Mouse (Mus musculus) kidney, adult 18-20 months (tissue): ENCODE data around the gene Pphln1.

Experiments used
- DNase-seq: peaks from one replicate; pipeline ENCODE4 v3.0.0; 2021

Pphln1 gene

DNA sequence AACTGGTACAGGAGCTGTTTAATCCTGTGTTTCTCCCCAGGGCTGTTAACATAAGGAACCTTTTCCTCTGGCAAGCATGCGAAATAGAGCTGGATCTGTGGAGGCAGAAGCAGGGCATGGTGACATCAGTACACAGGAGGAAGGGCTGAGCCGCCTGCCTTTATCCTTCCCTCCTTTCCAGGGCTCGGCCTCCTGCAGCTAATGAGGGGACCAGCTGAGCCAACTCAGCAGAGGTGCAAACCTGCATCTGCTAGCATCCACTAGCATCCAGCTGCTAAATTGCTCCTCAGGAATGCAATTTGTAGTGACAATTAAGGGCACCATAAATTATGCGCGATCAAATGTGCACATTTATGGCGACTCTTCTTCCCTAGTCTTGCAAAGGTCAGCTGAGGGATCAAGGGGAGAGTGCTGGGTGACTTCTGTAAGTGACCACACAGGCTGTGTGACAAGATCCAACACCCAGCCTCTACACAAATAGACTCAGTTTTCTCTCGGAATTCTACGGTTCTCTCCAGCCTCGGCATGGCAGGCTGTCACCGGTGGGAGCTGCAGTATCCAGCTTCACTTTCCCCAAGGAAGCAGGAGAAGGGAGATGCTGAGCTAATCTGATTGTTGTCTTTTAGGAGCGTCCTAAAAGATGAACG lies 112.7 kb downstream of the Pphln1 start:
- DNase-seq: no peak

DNA sequence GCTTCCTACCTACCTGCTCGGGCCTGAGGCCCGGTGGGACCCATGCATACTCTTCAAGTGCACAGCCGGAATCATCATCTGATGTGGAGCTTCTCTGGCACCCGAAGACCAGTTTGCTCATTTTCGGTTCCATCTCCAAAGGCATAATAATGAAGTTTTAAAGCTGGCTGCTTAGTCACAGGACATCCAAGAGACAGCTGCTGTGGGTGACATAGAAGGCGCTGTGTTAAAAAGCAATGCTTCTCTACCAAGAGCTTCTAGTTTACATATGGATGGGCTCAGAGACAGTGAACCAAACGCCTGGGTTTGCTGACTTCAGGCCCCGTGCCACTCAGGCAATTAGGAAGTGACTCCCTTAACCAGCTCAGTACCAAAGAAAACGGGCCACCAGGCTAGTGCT lies 114.3 kb downstream of the Pphln1 start:
- no peak for DNase-seq

DNA sequence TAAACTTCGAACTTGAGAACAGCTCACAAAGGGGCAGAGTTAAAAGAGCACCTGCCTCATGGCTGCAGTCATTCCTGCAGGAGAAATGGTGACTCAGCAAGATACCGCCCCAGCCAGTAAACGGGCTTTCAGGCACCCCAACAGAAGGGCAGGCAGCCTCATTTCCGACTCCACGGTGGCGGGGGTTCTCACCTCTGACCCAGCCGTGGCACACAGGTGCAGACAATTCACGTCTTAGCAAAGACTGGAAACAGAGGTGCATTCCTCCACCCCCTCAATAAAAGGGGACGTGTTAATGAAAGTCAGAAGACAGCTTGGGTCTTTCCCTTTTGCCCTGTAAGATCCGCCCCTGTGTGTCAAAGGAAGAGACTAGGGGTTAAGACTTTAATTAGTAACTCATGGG lies 115.8 kb downstream of the Pphln1 start:
- DNase-seq: peak; percentile 75

DNA sequence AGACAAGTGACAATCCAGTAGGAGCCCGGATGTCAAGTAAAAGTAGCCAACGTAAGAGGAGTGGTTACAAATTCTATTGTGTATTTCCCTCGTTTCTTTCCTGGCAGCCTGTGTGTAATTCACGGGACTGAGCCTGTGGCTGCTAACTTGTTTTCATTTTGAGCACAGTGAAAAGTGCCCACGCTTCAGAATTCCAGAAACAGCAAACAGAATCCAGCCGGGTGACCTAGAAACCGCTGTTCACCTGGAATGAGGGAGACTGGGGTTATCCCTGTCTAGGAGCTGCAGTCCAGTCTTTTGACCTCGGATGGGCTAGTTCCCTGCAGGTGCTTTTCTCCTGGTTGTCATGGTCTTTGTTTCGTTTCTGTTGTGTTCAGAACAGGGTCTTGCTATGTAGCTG lies 117.2 kb downstream of the Pphln1 start:
- DNase-seq: peak; percentile 34

DNA sequence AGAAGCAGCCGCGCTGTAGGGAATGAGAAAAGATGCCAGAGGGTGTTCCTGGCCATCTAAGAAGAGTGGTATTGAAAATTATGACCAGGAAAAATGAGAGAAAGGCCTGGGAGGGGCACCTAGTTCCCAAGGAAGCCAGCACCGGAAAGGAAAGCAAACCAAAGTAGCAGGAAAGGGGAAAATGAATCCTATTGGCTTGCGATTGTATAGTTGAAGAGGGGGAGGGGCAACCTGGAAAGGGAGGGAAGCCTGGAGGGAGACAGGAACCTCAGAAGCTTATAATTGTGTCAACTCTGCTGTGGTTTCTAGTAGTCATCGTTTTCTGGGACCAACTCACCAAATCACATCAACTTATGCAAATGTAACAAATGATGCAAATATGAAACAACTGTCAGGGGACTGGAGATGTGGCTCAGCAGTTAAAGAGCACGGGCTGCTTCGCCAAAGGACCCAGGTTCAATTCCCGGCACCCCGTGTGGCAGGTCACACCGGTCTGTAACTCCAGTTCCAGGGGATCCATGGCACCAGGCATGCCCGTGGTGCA lies 118.9 kb downstream of the Pphln1 start:
- DNase-seq: no peak

DNA sequence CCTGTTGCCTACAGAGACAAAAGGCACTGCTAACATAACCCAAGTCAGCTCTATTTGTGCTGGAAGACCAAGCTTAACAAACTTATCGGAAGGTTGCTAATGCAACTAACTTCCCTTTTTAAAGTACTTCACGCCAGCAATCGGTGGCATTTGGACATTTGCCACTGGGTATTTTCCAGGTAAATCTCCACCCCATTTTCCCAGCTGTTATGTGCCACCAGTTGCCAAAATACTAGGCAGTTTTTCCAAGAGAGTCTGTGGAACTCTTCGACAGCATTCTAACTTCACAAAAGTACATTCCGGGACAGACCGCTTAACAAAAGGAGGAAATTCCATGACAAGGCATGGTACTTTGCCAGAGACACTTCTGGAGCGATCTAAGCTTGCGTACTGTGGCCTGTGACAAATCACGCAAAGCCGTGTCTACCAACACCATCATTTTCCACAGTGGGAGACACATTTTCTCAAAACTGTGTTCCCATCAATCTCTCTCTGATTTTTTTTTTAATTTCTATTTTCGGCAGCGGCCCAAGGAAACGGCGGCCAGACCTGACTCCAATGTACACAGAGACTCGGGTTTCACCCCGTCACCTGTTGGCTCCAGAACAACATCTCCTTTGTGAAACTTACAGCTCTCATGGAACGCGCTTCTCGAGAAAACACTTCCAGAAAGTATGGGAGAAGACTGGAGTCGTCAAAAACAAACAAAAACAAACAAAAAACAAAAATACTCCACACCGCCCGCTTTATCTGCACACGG lies 120.2 kb downstream of the Pphln1 start:
- DNase-seq: peak; percentile 63

DNA sequence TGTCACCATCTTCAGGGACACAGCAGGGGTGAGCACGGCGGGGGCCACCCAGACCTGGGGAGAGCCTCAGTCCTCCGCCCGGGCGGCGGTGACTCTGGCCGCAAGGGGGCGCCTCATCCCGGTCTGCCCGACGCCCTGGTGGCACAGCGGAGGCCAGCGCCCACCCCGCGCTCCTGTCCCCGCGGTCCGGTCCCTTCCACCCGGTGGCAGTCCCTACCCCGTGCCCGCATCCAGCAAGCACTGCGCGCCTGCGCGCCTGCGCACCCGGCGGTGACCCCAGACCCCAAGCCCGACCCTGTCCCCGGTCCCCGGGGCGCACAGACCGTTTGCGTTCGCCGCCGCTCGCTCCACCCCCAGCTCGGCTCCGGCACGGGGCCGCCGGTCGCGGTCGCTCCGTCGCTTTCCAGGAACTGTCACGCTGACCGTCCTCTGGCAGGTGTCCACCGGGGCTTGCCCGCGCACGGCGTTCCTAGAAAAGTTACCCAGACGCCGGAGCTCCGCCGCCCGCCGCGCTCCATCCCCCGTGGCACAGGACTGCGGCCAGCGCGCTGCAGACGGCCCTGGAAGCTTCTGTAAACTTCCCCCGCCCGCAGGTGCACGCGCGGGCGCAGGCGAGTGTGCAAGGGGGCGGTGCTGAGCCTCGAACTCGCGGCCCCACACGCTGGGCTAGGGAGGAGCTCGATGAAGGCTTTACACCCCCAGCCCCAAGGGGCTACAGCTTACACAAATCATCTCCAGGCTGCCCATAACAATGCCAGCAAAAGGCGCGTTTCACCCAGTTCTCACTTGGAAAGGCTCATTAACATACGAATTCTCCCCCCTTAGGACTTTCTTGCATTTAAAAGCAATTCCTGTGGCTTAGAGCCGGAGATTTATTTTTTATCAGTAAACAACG lies 121.0 kb downstream of the Pphln1 start:
- peak; percentile 90 for DNase-seq

DNA sequence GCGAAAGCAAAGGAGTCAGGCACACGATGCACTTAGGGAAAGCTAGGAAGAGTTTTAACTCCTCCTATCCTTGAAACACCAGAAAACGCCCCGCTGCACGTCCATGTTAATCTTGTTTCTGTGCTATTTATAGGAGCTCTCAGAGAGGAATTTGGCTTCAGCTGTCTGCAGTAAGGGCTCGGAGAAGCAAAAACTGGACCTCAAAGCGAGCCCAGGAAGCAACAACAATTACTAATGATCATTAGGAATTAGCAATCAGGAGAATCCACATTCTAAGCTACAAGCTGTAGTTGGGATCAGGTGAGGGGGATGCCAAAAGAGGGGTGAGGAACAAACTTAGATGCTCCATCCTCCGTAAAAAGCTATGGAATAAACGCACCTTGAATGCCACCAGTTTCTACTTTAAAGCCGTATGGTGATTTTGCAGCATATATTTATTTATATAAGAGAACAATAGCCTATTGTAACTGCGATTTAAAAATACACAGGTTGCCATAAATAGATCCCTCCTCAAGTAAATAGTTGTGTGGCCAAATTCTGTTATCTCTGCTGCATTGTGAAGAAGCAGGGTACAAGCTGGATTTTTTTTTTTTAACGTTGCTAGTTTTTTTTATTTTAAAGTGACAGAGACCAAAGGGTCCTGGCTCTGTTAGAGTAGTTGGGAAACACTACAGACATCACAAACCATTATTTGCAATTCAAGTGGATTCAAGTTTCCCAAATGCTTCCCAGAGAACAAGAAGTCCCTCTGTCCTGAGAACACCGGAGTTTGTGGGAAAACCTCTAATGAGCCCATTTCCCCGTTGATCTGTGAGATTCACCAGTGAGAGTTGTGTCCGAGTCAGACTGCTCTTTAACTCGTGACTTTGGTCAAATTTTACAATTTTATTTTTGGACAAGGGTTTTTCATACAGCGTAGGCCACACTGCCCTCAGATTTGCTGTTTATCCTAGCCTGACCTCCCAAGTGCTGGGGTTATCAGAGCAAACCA lies 122.0 kb downstream of the Pphln1 start:
- DNase-seq: no peak

DNA sequence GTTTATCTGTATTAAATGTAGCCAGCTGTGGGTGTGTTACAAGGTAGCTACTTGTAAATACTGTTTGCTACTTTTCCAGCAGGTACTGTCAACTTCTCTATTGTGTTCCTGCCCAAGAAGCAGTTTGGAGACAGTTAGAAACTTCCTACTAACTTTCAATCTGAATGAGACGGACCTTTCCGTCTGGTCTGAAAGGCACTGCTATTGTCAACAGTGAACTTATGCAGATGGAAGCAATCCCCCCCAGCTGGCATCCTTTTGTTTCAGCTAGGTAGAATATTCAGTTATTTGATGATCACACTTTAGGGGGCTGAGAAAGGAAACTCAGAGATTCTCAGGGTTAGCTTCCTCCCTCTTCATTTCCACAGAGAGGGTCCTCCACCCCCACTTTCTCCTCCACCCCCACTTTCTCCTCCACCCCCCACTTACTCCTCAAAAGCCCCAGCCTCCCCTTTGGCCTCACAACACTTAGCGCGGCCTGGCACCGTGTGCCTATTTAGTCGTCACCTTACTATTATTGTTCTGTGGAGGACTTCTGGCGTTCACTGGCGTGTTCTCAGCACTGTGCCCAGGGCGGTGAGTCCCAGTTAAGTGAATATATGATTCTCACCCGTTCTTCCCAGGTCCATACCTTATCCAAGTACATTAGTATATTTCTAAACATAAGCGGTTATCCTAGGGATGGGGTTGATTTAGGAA lies 123.1 kb downstream of the Pphln1 start:
- DNase-seq: no peak

DNA sequence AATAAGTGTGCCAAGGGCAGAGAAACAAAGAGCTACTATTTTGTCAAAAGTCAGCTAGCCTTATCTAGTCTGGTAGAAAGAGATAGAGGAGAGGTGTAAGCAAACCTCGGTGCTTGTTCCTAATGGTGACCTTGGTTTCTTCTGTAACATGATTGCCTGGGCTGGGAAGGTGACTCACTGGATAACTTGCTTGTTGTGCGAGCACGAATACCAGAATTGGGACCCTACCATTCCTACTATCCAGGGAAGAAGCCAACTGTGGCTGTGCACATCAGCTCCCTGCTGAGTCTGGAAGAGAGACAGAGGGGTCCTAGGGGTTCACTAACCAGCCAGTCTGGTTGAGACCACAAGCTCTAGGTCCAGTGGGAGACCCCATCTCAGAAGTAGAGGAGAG lies 123.6 kb downstream of the Pphln1 start:
- DNase-seq: no peak

DNA sequence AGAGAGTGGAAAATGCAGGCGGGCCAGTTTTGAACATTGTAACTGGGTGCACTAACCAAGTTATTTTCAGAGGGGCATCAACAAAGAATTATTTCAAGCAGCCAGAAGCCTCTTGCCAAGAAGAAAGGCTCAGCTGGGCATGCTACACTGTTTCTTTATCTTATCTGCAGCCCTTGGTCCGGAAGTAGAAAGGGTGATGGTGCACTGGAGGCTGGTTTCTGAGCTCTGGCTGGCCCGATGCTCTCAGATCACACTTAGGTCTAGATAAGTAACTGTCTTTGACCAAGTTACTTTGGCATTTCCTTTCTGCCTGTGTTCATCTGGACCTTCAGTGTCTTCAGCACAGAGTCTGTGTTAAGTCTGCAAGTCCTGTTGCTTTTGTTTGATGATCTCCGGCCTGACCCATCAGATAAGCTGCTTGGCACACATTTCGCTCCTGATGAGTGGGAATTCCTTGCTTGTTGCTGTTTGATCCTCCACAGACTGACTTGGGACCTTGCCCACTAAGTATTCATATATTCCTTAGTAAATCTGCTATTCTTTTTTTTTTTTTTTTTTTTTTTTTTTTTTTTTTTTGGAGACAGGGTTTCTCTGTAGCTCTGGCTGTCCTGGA lies 127.3 kb downstream of the Pphln1 start:
- DNase-seq: no peak

DNA sequence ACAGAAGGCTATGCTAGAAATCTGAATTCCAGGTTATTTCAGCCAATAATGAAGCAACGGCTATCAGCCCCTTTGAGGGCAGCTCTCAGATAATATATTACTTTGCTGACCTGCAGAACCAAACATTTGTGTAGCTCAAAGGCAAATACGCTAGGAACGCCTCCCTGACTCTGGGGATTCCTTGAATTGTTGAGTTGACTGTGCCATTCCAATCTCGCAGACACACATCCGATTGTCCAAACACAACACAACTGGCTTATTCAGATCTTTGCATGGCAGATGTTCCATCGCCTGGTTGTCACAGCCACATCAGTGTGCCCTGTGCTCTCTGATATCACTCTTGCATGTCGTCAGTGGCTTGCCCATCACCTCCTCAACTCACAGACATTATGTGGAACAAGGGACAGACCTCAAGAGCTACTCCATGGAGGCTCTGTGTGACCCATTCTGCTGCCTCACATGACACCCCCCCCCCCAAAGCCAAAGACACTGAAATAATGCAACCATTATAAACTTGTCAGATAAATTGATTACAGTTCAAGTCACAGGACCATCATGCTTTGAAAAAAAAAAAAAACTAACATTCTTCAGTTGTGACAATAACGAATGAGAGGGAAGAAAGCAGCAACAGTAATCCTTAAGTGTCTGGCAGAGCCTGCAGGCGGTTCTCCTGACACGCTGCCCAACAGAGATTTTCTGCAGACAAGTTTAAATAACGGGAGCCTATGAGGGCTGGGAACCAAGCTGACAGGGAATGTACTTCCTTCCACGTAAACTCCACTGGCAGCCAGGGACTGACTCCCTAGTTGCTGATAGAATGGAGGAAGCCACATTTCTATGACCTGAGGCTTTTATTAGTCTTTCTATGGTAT lies 131.9 kb downstream of the Pphln1 start:
- DNase-seq: no peak

DNA sequence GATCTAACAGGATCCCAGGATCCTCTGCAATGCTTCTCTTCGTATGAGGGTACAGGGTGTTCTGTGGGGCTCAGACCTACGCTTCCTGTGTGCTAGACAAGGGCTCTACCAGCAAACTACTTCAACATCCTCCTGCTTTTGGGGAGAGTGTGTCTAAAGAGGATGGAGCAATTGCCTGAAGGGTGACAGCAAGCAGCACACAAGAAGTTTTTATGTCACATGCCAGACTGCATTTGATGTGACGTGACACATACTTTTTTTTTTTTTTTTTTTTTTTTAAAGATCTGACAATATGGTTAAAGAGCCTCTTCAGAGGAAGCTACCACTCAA lies 132.5 kb downstream of the Pphln1 start:
- DNase-seq: no peak

DNA sequence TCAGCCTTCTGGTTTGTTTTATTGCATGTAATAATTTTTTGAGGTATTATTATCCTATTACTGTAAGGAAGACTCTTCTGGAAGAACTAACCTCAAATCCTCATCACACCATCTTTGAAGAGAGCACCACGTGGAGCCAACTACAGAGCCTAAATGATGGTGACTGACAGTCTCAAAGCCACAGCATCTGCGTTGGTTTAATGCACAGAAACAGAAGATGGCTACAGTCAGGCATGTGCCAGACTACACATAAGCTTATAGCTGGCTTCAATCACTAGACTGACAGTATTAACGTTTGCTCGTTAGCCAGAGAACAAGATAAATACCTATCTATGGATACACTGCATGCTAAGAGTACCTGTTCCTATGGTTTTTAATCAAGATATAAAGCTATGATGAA lies 138.0 kb downstream of the Pphln1 start:
- no peak for DNase-seq

DNA sequence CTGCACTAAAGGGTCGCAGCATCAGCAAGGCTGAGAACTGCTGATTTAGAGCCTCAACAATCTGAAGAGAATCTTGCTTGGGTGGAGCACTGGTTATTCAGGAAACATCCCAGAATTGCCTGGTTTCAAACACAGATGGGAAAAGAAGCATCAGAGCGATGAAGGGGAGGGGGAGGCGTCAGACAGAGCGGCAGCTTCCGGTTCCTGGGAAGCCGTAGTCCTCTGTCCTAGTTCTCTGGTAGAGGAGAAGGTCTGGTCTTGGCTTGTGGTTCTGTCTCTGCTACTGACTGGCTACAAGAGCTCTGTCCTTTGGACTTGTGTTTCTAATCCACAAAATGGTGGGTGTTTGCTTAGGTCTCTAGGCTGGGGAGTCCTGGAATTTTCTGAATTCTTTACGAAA lies 139.6 kb downstream of the Pphln1 start:
- no peak for DNase-seq

DNA sequence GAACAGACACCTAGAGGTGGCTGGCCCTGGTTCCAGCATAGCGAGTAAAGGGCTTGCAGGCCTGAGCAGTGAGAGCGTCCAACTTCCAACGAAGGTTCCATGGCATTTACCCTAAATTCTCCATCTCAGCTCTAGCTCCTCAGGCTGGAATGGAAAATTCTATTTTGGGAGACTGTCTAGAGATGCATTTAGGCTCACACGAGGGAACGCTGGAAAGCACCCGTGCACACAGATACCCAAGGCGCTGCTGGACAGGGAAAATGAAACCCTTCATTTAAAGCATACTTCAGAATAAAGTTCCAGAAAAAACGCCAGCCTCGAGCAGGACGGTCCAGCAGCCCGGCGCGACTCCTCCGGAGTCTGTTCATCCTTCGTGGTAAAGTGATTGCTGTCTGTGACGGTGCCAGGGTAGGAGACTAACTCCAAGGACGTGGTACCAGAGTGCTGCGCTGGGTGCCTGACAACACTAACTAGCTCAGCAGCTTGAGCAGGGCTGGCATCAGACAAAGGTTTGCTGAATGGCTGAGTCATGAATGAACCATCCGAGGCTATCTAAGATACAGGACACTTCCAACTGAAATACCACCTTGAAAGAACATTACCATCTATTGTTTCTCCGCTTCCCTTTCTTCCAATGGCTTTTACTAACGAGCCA lies 140.5 kb downstream of the Pphln1 start:
- DNase-seq: no peak

DNA sequence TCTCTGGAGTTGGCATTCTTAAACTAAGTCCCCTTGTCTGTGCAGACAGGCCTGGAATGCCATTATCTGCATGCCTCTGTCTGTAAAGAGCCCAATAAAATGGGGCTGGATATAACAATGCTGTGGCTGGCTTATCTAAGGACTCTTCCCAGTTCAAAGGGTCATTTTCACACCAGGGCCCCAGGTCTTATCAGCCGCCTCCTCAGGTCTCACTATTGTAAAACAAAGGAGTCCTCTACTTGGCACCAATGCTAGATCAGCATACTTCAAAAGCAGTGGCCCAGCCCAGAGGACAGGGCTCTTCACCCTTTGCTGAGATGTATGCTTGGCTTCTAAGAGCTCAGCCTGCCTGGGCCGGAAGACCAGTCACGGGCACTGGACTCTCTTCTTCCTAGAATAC lies 141.3 kb downstream of the Pphln1 start:
- no peak for DNase-seq
